8 mouse cellular contexts compared by ENCODE assay signal in the genomic region with DNA sequence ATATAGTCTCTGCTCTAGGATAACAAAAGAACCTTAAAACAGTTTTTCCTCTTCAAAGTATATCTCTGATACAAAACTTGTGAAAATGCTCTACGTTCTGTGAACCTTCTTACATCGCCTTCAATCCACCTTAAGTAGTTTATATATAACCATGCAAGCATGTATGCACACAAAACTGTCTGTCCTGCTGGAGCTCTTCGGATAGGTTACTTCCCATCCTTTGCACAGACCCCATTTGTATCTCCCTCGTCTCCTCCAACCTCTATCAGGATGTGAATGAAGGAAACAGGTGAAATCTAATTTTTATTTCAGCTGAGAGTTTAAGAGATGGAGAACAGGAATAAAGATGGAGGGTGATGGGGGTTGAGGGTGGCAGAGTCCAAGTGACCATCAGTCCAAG. TPM values are rescaled to one million over a fixed set of nuclear protein-coding genes. Genes with fewer than 3 reads are reported as not detected.
A peak's percentile ranks its signal among the peaks of the same experiment; 100 is the strongest.
DNase-seq lines count a peak whose midpoint lies in the region; ATAC-seq and TF ChIP-seq lines count a peak whose summit lies in the region.

No protein-coding gene starts in this region.

- peak overlapping the region; percentile 81 for H3K4me3 ChIP-seq in heart, embryonic 12.5 days
- H3K4me3 ChIP-seq in MEL (ENCODE audit: control insufficient read depth in 1 of 2, insufficient read depth in 1 of 2, low read depth in 2 of 2, low read length in 2 of 2): peak overlapping the region; percentile 77
- H3K4me3 ChIP-seq in hindbrain, embryonic 11.5 days (ENCODE audit: low read depth, low read length): peak overlapping the region; percentile 56

- DNase-seq in heart, postnatal 4 days: no peak
- DNase-seq in MEL (ENCODE audit: low read depth, low spot score): no peak
- DNase-seq in hindbrain, embryonic 11.5 days (ENCODE audit: low spot score): no peak
- no peak for DNase-seq in layer of hippocampus, postnatal 25 days (ENCODE audit: extremely low spot score in 1 of 2, low spot score in 1 of 2)
- no peak for DNase-seq in ovary, adult 18-20 months (ENCODE audit: low spot score)
- no peak for DNase-seq in spleen, postnatal 36 days (ENCODE audit: low spot score in 2 of 2)

- peak overlapping the region; percentile 74 for H3K4me2 ChIP-seq in heart, embryonic 12.5 days
- no peak overlapping the region; the same call in 1 of the 2 replicates for H3K4me2 ChIP-seq in hindbrain, embryonic 11.5 days (replicated peaks; ENCODE audit: low read depth, low read length)

- no peak overlapping the region for H3K9ac ChIP-seq in heart, embryonic 12.5 days
- H3K9ac ChIP-seq in MEL (ENCODE audit: control insufficient read depth, low read depth, low read length, poor library complexity, severe bottlenecking): peak overlapping the region; percentile 45
- H3K9ac ChIP-seq in hindbrain, embryonic 11.5 days (ENCODE audit: low read depth, low read length): 0 out of 2 replicates have a peak overlapping the region, but pooled peaks have one; percentile 12

- no peak for TF ChIP-seq CTCF in MEL (IDR thresholded peaks at IDR 0.05 in 2 of 3, conservative IDR thresholded peaks at IDR 0.05 in 1 of 3; ENCODE audit: control insufficient read depth in 1 of 3, insufficient read depth in 1 of 3, low read depth in 2 of 3, low read length in 3 of 3, poor library complexity in 1 of 3, severe bottlenecking in 1 of 3)

- peaks cover 15% of the 10 kb centered on the region for H3K4me1 ChIP-seq in heart, embryonic 12.5 days (replicated peaks)
- H3K4me1 ChIP-seq in MEL (ENCODE audit: control insufficient read depth in 1 of 2, insufficient read depth in 2 of 2, low read length in 2 of 2): peaks cover 2 to 10% of the 10 kb centered on the region in 2 experiments; a peak in 3 of 4 replicates
- no peaks in the 10 kb centered on the region for H3K4me1 ChIP-seq in hindbrain, embryonic 11.5 days (replicated peaks; ENCODE audit: control insufficient read depth, insufficient read depth, low read length)

- 45% methylated on average over 4 of the region's 4 CpGs for WGBS in heart, embryonic 12.5 days
- WGBS in hindbrain, embryonic 11.5 days: 56% methylated on average over 4 of the region's 4 CpGs

- no peaks in the 10 kb centered on the region for H3K9me3 ChIP-seq in heart, embryonic 12.5 days (replicated peaks)
- H3K9me3 ChIP-seq in MEL (replicated peaks; ENCODE audit: insufficient read depth, low read length): no peaks in the 10 kb centered on the region
- H3K9me3 ChIP-seq in hindbrain, embryonic 11.5 days (ENCODE audit: control insufficient read depth, low read length): no peaks in the 10 kb centered on the region

- peaks cover 2% of the 10 kb centered on the region; the same call in 1 of the 2 replicates for H3K79me2 ChIP-seq in MEL (ENCODE audit: control insufficient read depth, insufficient read depth, low read length, poor library complexity)

- no peak for TF ChIP-seq EP300 in MEL (IDR thresholded peaks at IDR 0.05; ENCODE audit: low read depth in 1 of 2, low read length in 2 of 2)

- no peak overlapping the region for H3K27ac ChIP-seq in heart, embryonic 12.5 days (ENCODE audit: poor library complexity, severe bottlenecking)
- H3K27ac ChIP-seq in MEL (ENCODE audit: control insufficient read depth, low read depth, low read length): no peak overlapping the region
- no peak overlapping the region for H3K27ac ChIP-seq in hindbrain, embryonic 11.5 days (ENCODE audit: low read depth, low read length)

- no peak for TF ChIP-seq RAD21 in MEL (IDR thresholded peaks at IDR 0.05; ENCODE audit: low read depth, low read length)

- no peak for TF ChIP-seq POLR2A in MEL (IDR thresholded peaks at IDR 0.05; ENCODE audit: control insufficient read depth in 1 of 2, insufficient read depth in 1 of 2, low read depth in 1 of 2, low read length in 2 of 2, poor library complexity in 1 of 2)

- H3K27me3 ChIP-seq in heart, embryonic 12.5 days (replicated peaks): no peaks in the 10 kb centered on the region
- no peaks in the 10 kb centered on the region for H3K27me3 ChIP-seq in MEL (ENCODE audit: control insufficient read depth in 1 of 2, insufficient read depth in 2 of 2, low read length in 2 of 2)
- no peaks in the 10 kb centered on the region for H3K27me3 ChIP-seq in hindbrain, embryonic 11.5 days (ENCODE audit: control insufficient read depth, insufficient read depth, low read length)

- no peak for ATAC-seq in heart, embryonic 12.5 days (ENCODE audit: insufficient number of reproducible peaks, low FRiP score)
- ATAC-seq in hindbrain, embryonic 11.5 days (ENCODE audit: low FRiP score): peak; percentile 51; the same call in 1 of the 2 replicates
- 0 out of 2 replicates have a peak, but pooled peaks have one; percentile 27 for ATAC-seq in megakaryocyte-erythroid progenitor cell, adult 5-6 weeks (replicated peaks; ENCODE audit: low FRiP score, low TSS enrichment, poor library complexity, severe bottlenecking)

- H3K36me3 ChIP-seq in heart, embryonic 12.5 days: peaks cover 11% of the 10 kb centered on the region
- H3K36me3 ChIP-seq in MEL (ENCODE audit: control insufficient read depth in 1 of 2, insufficient read depth in 2 of 2, low read length in 2 of 2): peaks cover 0 to 8% of the 10 kb centered on the region in 2 experiments; a peak in 2 of 4 replicates
- no peaks in the 10 kb centered on the region for H3K36me3 ChIP-seq in hindbrain, embryonic 11.5 days (ENCODE audit: control insufficient read depth, insufficient read depth, low read length)

TF ChIP-seq in MEL, 35 proteins besides CTCF, POLR2A, EP300 and RAD21:
- TF ChIP-seq ZNF384 (IDR thresholded peaks at IDR 0.05; ENCODE audit: low read depth, low read length) (no peak), NELFE (IDR thresholded peaks at IDR 0.05; ENCODE audit: low read depth, low read length) (no peak), ZKSCAN1 (IDR thresholded peaks at IDR 0.05; ENCODE audit: low read depth, low read length) (no peak), UBTF (IDR thresholded peaks at IDR 0.05; ENCODE audit: borderline replicate concordance, insufficient read depth, low read depth, low read length) (no peak), USF1 (IDR thresholded peaks at IDR 0.05; ENCODE audit: low read depth, low read length) (no peak), E2F4 (IDR thresholded peaks at IDR 0.05; ENCODE audit: borderline replicate concordance, low read depth, low read length) (no peak), MAFK (IDR thresholded peaks at IDR 0.05; ENCODE audit: borderline replicate concordance, low read depth, low read length) (no peak), CHD1 (IDR thresholded peaks at IDR 0.05; ENCODE audit: low read depth, low read length) (no peak), ZMIZ1 (IDR thresholded peaks at IDR 0.05; ENCODE audit: low read depth, low read length) (no peak), TAL1 (IDR thresholded peaks at IDR 0.05; ENCODE audit: low read length) (no peak), CHD2 (IDR thresholded peaks at IDR 0.05; ENCODE audit: low read length) (no peak), ETS1 (IDR thresholded peaks at IDR 0.05; ENCODE audit: low read depth, low read length) (no peak), GATA1 (IDR thresholded peaks at IDR 0.05; ENCODE audit: low read depth, low read length) (no peak), ZC3H11A (IDR thresholded peaks at IDR 0.05; ENCODE audit: low read depth, low read length) (no peak), SIN3A (IDR thresholded peaks at IDR 0.05; ENCODE audit: low read length) (no peak)

RNA-seq across cellular contexts. Expression of a gene that starts 0.4 kb away (rescaled TPM):
- polyA plus RNA-seq in heart, embryonic 12.5 days (2016; fragmentation: Nextera tagmentation; extraction: Ambion mirVana): 32.7 and 35.4 TPM in 2 replicates
- total RNA-seq in heart, postnatal 4 days (2021): 10 to 100 TPM; 24.8 to 26.2 TPM
- 8.8 and 8.9 TPM in 2 replicates for total RNA-seq in MEL (2012; rRNA removed)
- polyA plus RNA-seq in MEL (2012; ENCODE audit: insufficient read depth in 1 of 2, insufficient read length in 2 of 2, low read depth in 1 of 2, low replicate concordance in 2 of 2, missing spikeins in 1 of 2): 10 to 100 TPM in 1 of 2 experiments, not detected in 1; 10.1 TPM
- 25.8 and 31.2 TPM in 2 replicates for polyA plus RNA-seq in hindbrain, embryonic 11.5 days (2014; fragmentation: Nextera tagmentation; extraction: Ambion mirVana)
- total RNA-seq in megakaryocyte-erythroid progenitor cell, adult 5-6 weeks (2014; fragmentation: Nextera tagmentation): 12.7 and 16.0 TPM in 2 replicates
- total RNA-seq in megakaryocyte-erythroid progenitor cell, adult 5-6 weeks (2017): 11.5 and 14.8 TPM in 2 replicates
- total RNA-seq in layer of hippocampus, postnatal 25 days (2021): 10 to 100 TPM; 18.0 to 24.6 TPM

RNA-seq across cellular contexts. Expression of a gene that starts 46.5 kb away (rescaled TPM):
- polyA plus RNA-seq in heart, embryonic 12.5 days (2016; fragmentation: Nextera tagmentation; extraction: Ambion mirVana): not detected in 2 replicates
- total RNA-seq in heart, postnatal 4 days (2021): not detected
- not detected in 2 replicates for total RNA-seq in MEL (2012; rRNA removed)
- not detected for polyA plus RNA-seq in MEL (2012; ENCODE audit: insufficient read depth in 1 of 2, insufficient read length in 2 of 2, low read depth in 1 of 2, low replicate concordance in 2 of 2, missing spikeins in 1 of 2)
- polyA plus RNA-seq in hindbrain, embryonic 11.5 days (2014; fragmentation: Nextera tagmentation; extraction: Ambion mirVana): not detected in 2 replicates
- not detected in 2 replicates for total RNA-seq in megakaryocyte-erythroid progenitor cell, adult 5-6 weeks (2014; fragmentation: Nextera tagmentation)
- not detected in 2 replicates for total RNA-seq in megakaryocyte-erythroid progenitor cell, adult 5-6 weeks (2017)
- not detected for total RNA-seq in layer of hippocampus, postnatal 25 days (2021)
